Mouse (Mus musculus) thymus, postnatal 0 days (tissue): Measurements from ENCODE around the gene Kcnip2. TPM values are rescaled to one million over a fixed set of nuclear protein-coding genes. Genes with fewer than 3 reads are reported as not detected.

Source experiments
- DNase-seq: peaks from one replicate; pipeline ENCODE4 v3.0.0-alpha.2; 2015; ENCODE audit warnings: low spot score
- polyA plus RNA-seq: library from polyadenylated mRNA; unstranded; fragments of >200 nt; fragmentation: Nextera tagmentation; extraction: Ambion mirVana; gene quantifications from 2 replicates; pipeline ENCODE4 v1.2.1, GENCODE M21; 2015

Gene Kcnip2
- polyA plus RNA-seq, 1 experiment from 2014 or later: 1.3 TPM

GRCm38 (mm10) chr19:45783181-45783932, 32.5 kb downstream of the Kcnip2 start, which contains the start of gene Mgea5:
TSS of gene Mgea5 (minus strand) at chr19:45783837.
- DNase-seq: peak; percentile 99

DNA sequence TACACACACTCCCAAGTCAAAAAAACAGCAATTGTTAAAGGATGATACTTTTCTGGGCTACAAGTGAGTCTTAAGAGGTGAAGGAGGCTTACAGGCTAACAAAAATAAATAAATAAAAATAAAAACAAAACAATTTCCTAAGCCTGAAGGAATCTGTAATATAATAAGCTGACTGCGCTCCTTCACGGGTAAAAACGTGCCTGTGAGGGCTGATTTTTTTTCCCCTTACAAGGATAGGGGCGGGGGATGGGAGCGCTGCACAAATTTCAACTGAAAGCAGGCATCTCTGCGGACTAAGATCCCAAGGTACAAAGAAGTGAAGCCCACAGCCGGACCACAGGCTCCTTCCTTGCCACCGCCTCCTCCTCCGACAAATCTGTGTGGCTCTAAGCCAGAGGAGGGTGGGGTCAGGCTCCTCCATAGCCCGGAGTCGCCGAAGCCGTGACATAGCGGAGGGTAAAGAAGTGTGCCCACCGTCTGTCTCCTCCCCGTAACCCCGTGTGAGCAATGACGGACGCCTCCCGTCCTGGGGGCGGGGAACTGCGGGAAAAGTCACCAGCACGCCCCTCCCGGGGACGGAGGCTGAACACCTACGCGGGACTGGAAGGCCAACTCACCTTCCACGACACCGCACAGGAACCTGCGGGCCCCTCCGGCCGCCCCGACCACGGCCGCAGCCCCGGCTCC, 33.4 kb downstream of the Kcnip2 start:
- peak; percentile 67 for DNase-seq

DNA sequence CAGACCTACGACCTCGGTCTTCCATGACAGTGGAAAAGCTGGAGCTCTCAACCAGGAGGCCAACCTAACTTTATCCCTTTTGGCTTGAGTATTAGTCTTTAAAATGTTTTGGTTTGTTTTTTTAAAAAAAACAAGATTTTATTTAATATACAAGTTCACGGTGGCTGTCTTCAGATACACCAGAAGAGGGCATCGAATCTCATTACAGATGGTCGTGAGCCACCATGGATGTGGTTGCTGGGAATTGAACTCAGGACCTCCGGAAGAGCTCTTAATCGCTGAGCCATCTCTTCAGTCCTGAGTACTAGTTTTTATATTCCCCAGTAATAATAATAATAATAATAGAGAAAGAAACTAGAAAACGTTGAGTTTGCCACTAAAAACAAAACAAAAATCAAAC, 34.2 kb downstream of the Kcnip2 start:
- no peak for DNase-seq

- peak; percentile 13 for DNase-seq
These were observed 35.4 kb downstream of the Kcnip2 start for GRCm38 (mm10) chr19:45780350-45780915.

GRCm38 (mm10) chr19:45775486-45775885, 40.4 kb downstream of the Kcnip2 start:
- no peak for DNase-seq

DNA sequence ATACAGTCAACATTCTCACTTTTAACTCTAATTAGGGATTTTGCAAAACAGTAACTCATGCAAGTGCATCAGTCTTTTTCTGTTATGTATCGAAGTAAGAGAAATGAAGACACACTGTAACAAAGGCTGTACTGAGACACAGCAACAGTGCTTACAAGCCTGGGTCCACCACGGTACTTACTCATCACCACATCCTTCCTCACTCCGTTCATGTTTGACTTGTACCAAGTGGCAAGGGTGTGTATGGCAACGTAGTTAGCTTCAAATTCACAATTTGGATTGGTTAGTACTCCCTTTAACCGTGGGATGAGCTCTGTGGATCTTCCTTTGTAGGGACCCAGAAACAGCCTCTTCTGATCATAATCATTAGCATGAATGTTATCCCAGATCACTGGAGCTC, 44.4 kb downstream of the Kcnip2 start:
- DNase-seq: no peak

GRCm38 (mm10) chr19:45760810-45761209, 55.1 kb downstream of the Kcnip2 start:
- DNase-seq: no peak

- DNase-seq: no peak
These were observed 57.2 kb downstream of the Kcnip2 start for GRCm38 (mm10) chr19:45758671-45759070.

DNA sequence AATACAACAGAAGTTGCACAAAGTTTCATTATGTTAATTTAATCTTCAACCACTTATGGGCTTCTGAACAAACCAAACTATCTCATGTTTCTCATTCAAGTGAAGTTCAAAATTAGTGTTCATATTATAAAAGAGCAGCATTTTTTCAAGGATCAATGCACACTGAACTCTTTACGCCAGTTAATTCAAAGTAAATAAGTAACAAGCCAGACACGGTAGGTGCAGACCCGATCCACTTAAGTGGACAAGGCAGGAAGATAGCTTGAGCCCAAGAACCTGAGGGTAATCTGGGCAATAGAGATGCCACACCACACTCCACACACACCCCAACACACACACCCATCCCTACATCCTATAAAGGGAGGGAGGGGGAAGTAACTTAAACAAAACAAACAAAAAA, 62.3 kb downstream of the Kcnip2 start:
- no peak for DNase-seq

- no peak for DNase-seq
These were observed 64.0 kb downstream of the Kcnip2 start for GRCm38 (mm10) chr19:45751881-45752280.

DNA sequence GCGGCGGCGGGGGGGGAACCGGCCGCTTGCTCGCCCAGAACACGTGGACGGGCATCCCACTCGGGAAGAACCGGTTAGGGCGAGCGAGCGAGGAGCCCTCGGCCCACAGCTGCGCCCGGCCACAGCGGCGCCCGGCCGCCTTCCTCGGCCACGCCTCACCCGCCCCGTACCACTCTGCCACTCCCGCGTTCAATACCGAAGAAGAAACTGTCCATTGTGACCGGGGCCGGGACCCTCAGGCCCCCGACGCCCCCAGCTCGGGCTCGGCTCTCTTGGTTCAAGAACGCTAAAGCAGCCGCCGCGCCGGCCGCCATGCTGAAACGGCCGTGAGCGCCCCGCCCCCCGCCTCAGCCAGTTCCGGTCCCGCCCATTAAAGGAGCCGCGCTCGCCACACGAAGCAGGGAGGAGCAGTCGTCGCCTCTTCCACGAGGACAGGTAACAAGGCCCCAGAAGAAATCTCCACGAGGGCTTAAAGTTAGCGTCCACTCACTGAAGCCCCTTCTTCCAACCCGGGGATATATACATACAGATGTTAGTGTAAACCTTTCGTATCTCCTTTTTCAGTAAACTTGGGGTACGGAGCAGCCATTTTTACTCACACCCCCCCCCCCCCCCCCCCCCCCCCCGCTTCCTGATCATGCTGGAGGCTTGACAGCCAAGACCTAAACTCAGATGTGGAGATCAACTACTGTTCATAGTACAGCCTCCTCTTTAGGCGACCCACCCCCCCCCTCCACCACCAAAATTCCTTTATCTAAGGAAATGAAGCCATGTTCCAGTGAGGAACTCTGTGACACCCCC, 66.4 kb downstream of the Kcnip2 start, which contains the start of gene Npm3:
Npm3 (minus strand) TSS at position 349 of the 801 bp plus-strand sequence.
- peak; percentile 92 for DNase-seq

DNA sequence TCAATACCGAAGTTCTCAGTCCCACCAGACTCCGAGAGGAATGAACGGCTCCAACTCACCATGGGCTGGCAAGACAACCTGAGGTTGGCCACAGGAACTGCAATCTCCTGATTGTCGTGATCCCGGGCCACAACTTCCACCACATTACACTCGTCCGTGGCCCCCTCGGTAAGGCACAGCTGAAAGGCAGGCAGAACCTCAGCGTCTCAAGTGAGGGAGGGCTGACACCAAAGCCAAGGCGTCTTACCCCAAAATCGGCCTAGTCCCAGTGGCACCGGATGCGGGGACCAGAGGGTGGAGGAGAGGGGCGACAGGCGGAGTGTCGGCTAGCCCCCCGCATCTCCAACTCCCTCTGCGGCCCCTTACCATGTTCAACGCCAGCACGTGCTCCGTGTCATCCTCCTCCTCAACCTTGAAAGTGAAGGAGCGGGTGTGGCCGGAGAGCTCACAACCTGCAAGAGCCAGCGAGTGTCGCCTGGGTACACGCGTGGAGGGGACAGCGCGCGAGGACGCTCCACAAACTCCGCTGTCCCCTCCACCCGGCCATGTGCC, 67.1 kb downstream of the Kcnip2 start:
- peak; percentile 77 for DNase-seq

GRCm38 (mm10) chr19:45748206-45748605, 67.7 kb downstream of the Kcnip2 start:
- no peak for DNase-seq

GRCm38 (mm10) chr19:45747028-45747867, 68.6 kb downstream of the Kcnip2 start:
- peak; percentile 88 for DNase-seq

DNA sequence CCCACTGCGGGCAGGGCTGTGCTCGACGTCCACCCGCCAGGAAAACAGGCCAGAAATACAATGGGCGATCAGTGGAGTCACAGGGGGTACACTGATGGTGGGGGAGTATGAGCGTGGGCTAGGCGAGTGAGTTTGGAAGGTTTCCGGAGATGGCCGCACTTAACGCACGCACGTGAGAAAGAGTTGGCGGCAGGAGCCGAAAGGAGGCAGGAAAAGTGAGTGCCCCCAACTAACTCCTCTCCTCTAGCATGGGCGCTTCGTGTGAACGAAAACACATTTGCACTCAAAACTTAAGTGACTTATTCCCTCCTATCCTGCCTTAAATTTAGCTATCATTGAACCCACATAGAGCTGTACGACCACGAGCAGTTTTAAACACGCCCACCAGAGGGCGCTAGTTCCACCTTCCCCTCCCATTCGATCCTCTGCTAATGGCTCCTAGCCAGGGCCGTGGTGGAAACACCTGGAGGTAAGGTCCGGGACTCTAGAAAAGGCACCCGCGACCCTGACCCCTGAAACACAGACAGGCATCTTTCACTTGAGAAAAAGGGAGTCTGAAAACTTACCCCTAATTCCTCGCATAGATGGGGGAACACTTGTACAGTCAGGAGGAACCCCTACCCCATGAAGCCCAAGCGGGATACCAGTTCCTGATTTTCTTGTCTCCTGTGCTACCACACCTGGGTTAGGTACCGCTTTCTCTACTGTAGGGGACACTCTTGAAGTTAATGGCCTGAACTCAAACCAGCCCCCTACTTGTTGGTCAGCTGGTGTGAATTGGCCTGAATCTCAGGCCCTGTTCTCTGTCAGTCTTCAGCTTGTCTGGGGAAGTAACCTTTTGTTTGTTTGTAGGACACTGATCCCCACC, 69.5 kb downstream of the Kcnip2 start:
- DNase-seq: peak; percentile 82

DNA sequence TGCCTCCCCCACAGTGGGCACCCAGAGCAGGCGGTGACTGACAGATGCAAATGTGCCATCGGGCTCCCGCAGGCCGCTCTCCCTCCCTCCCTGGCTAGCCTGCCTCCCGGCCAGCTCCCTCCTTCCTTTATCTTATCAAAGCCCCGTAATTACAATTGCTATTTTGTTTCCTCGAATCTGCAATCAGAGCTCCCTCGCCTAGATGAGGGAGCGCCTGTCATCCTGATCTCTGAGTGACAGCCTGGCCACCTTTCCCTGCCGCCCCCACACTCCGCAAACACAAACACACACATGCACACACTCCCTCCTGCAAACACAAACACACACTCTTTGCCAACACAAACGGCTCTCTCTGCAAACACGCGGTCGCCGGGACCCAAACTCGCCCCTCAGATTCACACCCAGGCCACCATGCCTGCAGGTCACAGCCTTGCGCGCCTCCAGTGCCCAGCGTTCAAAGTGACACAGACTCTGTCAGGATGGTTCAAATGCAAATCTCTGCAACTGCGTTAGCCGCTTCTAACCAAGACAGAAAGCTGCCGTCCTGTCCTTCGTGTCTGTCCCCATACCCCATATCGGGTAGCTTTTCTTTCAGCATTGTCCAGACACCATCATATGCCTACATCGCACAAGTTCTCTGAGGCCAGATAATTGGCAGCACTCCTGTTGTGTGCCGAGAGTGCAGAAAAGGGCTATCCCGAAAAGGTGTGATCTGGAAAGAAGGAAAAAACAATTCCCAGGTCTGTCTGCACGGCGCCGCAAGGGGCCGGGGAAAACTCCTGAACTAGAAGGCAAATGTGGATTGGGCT, 70.3 kb downstream of the Kcnip2 start:
- DNase-seq: no peak

DNA sequence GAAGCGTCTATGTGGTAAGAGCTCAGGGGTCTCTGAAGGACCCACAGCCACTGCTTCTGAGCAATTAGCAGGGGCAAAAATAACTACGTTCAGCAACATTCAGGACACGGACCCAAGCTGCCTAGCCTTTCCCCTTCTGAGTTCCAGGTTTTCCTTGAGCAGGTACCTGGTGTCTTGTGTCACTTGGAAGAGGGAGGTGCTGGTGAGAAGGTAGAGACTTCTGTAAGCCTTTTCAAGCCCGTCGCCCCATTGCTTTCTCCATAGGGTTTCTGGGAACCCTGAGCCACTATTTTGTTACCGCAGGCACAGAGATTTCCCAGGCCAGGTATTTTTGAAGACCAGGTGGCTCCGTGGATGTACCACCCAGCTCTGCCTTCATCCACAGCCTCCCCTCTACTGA, 72.2 kb downstream of the Kcnip2 start:
- DNase-seq: no peak

GRCm38 (mm10) chr19:45742984-45743575, 72.8 kb downstream of the Kcnip2 start:
- DNase-seq: no peak
